Mouse (Mus musculus): ENCODE data around the gene Arhgef18.

The Arhgef18 gene

DNA sequence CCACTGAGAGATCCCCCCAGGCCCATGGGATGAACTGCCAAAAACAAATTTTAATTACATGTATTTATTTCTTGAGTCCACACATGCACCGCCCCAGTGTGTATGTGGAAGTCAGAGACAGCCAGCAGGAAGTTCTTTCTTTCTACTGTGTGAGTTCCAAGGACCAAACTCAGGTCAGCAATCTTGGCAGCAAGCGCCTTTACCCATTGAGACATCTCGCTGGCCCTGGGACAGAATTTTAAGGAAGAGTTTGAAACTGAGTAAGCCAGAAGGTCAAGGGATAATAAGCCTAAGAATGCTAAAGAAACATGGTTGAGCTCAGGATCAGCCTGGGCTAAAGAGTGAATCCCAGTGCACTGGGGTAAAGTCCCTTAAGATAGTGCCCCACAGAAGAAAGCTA is 4.8 kb downstream of the Arhgef18 start:
- no peak for DNase-seq

DNA sequence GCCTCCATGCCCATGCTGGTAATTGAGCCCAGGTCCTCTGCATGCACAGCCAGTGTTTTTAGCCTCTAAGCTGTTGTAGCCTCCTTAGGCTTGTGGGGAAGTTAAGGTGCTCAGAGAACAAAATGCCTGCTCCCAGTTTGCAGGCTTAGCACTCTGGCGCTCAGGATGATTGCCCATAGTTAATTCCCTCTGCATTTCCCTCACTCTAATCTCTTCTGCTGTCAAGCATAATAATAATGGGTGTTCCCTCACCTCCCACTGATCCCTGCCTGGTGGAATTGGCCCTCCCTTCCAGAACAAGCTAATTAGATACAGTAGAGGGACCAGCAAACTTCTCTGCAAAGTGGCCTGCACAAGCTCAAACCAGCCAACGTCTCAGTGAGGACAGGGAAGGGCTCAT is 7.7 kb downstream of the Arhgef18 start:
- DNase-seq, result peak; percentile 40

DNA sequence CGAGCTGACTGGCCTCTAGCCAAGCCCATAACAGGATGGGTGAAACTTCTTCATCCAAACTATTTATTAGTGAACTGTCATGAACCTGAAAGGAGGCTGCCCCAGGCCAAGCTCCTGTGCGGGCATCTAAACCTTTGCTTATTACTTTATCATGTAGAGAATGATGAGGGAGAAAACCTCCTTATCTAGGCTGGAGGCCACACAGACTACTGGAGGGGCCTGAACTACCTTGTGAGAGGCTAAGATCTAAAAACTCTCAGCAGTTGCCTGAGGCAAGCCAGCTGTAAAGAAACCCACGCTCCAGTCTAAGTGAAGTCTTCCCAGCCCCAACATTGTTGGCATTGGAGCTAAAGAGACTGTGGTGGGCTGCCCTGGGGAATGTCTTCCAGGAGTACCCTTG is 14.6 kb downstream of the Arhgef18 start:
- DNase-seq, result no peak

DNA sequence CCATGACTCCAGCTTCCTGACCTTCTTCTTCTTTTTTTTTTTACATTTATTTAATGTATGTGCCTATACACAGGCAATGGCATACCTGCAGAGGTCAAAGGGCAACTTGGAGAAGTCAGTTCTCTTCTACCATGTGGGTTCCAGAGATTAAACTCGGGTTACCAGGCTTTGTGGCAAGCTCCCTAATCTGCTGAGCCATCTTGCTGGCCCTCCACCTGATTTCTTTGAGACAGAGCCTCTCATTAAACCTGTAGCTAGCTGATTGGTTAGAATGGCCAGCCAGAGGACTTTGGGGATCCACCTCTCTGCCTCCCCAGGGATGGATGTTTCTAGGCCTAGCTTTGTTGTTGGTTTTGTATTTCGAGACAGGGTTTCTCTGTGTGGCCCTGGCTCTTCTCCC is 18.3 kb downstream of the Arhgef18 start:
- DNase-seq, result no peak

DNA sequence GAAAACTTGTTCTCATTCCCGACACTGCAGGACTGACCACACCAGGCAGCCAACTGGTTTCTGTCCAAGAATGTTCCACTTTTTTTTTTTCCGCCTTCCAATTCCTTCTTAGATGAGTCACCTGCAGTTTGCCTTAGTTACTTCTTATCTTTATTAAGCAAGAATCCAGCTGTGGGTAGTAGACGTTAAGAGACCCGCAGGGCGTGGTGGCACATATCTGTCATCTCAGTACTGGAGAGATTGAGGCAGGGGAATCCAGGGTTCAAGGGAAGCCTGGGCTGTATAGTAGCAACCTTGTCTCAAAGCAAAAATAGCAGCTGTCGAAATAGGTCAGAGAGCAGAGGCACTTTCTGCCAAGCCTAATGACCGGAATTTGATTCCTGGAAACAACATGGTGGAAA is 19.1 kb downstream of the Arhgef18 start:
- DNase-seq, result no peak

DNA sequence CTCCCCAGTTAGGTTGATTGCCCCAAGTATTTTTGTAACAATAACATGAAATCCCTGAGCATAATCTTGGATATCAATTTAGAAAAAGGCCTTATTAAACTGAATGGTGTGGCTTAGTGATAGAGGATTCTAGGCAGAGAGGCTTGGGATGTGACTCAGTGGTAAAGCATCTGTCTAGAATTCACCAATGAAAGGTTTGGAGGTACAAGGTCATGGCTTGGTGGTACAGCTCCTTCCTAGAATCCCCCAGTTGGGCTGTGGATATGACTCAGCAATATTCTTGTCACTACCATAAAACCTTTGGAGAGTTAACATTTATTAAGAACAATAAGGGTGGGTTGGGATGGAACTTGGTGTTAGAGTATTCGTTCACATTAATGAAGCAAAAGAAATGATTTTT is 20.0 kb downstream of the Arhgef18 start:
- no peak for DNase-seq

DNA sequence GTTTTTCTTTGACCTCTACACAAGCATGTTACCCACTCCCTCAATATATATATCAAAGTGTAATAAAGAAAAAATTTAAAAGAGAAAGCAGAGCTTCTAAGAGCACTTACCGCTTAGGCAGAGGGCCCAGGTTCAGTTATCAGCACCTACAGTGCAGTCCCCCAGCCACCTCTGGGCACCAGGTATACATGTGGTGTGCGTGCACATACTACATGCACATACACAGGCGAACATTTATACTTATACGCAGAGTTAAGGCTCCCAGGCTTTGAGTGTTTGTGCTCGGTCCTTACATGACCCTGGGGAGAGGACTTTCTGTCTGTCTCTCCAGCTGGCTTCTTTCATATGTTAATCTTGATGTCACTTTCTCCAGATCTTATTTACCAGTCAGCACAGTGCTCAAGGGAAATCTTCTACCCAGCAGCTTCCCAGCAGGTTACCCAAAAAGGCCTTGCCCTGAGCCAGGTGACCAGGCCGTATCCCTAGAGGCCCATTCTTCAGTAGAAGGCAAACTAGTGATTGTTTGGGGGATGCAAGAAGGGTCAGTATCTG is 21.9 kb downstream of the Arhgef18 start:
- DNase-seq, result no peak

DNA sequence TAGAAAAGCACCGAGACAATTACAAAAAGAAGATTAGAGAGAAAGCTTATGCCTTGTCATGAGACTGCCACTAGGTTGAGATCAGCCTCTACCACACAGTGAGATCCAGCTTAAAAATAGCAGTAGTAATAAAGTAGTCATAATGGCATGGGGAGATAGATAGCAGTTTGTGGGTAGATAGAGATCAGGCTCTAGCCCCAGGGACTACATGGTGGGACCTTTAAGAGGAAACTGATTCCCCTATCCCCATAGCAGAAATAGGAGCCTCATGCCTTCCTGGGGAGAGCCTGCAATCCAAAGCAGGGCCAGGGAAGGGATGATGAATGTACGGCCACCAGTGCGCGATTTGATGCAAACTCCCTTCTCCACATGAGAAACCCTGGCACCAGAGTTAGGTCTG is 22.5 kb downstream of the Arhgef18 start:
- no peak for DNase-seq

DNA sequence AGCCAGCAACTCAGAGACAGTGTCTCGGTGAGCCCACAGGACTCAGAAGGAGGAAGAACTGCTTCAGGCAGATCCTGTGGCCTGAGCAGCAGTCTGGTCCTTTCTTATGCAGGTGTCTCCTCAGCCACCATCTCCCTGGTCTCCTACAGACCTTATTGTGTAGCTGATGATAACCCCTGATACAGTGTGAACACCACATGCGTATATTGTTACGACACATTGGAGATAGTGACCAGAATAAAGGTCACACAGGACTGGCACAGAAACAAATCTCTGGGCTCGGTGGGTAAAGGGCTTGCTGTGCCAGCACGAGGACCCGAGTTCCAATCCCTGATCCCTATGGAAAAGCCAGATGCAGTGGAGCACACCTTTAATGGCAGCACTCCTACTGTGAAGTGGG is 22.9 kb downstream of the Arhgef18 start:
- no peak for DNase-seq

DNA sequence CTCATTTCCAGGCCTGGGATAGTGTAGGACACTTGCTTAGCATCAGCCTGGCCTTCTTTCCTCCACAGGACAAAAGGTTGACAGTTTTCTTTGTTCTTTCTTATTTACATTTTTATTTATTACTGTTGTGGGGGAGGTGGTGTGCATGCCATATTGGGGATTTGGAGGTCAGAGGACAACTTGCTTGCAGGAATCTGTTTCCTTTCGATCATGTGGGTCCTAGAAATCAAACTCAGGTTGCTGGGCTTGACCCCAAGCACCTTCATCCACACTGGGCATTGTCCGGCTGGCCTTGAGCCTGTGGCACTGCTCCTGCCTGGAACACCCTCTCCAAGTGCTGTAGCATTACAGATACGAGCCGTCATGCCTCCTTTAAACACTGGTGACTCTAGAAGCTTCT is 24.0 kb downstream of the Arhgef18 start:
- no peak for DNase-seq

DNA sequence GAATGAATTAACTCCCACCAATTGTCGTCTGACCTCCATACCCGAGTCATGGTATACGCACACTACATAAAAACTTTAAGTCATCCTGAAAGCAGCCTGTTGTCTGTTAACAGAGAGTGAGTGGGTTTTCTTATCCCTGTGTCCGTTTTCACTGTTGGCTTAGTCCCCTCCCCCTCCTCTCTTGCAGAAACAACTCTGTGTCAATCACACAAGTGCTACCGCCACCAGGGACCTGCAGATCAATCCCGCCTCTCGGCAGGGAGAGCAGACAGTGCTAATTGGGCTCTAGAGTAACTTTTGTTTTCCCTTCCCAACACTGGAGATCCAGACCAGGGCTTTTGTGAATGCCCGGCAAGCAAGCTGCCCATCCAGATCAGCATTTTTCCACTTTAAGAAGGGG is 24.6 kb downstream of the Arhgef18 start:
- DNase-seq, result peak; percentile 65

DNA sequence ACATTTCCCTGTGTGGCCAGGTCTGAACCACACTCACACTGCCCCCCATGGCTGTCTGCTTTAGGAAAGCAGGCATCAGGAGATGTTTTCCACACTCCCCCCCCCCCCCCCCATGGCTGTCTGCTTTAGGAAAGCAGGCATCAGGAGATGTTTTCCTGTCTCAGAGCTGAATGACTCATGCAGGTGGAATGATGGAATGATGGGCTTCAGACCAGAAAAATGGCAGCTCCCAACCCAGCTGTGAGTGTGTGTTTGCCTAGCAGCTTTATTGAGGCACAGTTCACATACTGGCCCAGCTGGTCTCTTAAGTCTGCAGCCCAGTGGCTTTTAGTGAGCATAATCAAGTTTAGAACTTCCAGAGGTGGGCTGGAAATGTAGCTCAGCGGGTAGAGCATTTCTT is 25.3 kb downstream of the Arhgef18 start:
- DNase-seq, result no peak

DNA sequence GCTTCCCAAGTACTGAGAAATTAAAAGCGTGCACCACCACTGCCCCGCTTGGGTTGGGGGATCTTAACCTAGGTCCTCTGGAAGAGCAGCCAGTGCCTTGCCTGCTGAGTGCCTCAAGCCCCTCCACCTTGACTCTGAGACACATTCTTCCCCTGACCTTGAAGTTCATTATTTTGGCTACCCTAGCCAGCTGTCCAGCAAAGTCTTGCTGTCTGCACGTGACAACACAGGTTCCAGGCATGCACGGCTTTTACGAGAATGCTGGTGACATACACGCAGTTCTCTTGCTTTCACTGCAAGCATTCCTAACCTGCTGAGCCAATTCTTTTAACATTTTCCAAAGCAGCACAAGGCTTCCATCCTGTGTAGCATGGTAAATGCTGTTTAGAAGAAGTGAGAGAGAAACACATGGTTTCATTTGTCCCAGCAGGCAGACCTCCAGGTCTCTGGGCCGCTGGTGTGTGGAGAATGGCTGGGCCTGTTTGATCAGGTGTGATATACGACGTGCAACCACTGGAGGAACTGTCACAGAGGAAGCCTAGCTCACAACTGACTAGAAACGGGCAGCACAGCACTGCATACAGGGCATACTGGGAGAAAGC is 27.4 kb downstream of the Arhgef18 start:
- no peak for DNase-seq

DNA sequence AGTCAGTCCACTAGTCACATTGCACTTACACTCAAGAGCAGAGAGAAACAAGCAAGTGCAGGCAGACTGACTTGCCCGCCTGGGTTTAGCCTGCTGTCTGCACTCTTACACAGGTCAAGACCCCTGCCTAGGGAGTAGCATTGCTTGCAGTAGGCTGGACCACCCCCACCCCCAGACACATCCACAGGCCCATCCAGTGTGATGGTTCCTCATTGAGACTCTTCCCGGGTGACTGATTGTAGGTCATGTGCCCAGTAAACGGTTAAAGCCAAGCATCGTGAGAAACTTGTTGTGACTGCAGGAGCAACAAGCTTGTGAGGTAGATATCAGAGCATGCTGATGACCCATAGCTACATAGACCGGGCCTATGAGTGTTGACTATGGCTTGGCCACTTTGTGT is 28.7 kb downstream of the Arhgef18 start:
- no peak for DNase-seq

DNA sequence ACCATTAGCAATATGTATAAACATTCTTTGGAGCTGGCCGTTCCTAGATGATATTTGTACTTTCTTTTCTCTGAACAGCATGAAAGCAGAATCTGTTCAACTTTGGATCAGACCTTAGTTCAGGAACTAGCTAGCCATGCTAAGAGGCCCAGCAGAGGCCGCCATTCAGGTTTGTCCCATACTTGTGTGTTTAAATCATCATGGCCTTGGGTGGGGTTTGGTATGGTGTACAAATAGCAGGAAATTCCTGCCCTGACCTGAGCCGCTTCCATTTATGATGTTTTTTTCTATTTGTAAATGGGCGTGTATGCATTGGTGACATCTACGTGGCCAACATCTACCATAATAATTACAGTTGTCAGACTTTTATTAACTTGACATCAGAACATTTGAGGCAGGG is 32.4 kb downstream of the Arhgef18 start:
- DNase-seq, result no peak

DNA sequence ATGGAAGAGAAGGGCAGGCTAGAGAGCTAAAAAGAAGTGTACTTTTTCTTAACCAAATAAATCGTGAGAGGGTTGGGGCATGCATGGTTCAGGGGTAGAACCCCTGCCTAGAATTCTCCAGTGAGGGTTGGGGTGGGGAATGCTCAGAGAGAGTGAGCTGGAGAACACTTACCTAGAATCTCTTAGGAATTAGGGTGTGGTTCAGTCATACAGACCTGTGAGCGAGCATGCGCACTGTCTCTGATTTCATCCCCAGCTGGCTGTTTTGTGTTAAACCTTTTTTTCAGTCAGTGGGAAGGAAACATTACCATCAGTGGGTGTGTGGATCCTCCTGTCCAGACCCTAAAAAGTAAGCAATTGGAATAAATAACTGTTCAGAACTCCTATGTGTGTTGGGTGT is 33.4 kb downstream of the Arhgef18 start:
- no peak for DNase-seq

DNA sequence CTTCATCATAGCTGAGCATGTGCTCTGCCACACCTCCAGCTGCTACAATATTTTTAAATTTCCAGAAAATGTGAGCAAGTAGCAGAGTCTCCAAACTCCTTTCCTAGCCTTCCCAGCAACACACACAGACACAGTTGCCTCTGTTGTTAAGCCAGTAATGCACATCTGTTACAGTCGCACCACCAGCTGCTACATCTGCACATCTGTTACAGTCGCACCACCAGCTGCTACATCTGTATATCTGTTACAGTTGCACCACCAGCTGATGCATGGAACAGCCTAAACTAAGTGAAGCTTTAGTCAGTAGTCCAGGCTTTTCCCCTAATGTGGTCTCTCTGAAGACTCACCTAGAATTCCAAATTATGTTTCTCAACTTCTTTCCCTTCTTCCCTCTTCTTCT is 35.6 kb downstream of the Arhgef18 start:
- DNase-seq, result no peak

DNA sequence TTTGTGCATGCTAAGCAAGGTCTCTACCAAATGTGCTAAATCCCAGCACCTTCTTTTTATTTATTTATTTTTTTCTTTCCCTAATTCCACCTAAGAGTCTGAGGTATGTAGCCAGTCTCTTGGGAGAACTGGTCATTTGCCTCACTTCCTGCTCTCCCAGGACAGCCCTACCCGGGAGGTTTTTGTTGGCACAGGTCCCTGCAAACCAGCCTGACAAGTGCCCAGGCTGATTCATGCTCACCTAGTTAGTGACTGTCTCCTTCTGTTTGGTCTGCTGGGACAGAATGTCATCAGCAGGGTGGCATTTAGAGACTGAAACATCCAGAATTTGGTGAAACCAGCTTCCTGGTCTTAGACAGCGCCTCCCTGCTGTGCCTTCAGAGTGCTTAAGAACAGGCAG is 37.2 kb downstream of the Arhgef18 start:
- DNase-seq, result no peak

DNA sequence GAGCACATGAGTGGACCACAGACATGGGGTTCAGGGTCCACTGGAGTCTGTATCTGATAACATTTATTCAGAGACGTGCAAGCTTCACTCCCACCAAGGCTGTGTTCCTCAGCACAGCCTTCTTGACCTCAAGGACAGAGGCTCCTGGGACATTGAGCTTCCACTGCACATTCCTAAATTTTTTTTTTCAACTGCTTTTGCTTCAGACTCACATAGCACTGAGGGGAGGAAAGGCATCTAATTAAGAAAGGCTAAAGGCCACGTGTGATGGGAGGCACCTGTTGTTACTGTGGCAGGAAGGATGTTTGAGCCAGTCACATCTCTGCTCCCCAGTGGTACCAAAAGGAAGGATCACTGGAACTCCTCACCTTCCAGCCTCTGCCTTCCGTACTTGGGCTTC is 38.3 kb downstream of the Arhgef18 start:
- DNase-seq, result no peak

DNA sequence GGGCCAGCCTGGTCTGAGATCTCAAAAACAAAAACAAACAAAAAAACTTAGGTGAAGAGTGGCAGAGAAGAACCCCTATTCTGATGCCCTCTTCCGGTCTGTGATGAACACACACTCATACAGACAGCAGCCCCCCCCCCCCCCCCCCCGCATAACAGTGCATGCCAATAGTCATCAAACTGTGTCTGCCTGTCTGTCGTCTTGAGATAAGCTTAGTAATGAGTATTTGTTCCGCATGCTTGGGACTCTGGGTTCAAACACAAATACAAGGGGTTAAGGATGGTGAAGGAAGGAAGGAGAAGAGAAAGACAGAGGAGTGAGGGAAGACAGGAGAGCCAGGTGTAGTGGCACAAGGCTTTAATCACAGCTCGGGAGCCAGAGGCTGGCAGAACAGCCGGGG is 43.7 kb downstream of the Arhgef18 start:
- no peak for DNase-seq

DNA sequence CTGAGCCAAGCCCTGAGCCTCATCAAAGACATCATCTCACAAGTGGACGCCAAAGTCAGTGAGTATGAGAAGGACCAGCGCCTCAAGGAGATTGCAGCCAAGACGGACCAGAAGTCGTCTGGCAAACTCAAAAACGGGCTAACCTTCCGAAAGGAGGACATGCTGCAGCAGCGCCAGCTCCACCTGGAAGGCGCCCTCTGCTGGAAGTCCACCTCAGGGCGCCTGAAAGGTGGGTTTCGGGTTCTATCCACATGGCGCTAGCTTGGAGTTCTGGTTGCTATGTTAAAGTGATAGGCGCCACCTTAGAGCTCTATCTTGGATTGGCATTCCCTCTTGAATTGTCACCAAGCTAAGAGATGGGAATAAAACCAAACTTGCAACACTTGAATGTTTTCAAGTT is 46.7 kb downstream of the Arhgef18 start:
- DNase-seq, result no peak

DNA sequence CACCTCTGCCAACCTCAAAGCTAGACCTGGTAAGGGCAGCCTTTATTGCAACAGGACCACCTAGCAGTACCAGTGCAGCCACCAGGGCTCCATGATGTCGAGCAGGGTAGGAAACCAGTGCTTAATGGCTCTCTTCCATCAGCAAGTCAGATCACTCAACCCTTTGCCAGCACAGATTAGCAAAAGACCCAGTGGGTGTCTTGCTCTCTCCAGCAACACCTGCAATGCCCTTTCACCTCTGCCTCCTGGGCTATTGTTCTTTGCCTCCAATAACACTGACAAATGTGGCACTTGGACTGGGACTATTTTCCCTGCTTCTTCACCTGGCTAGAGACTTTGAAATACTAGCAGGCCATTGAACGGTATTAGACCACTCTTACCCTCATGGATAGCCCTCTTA is 56.4 kb downstream of the Arhgef18 start:
- no peak for DNase-seq

DNA sequence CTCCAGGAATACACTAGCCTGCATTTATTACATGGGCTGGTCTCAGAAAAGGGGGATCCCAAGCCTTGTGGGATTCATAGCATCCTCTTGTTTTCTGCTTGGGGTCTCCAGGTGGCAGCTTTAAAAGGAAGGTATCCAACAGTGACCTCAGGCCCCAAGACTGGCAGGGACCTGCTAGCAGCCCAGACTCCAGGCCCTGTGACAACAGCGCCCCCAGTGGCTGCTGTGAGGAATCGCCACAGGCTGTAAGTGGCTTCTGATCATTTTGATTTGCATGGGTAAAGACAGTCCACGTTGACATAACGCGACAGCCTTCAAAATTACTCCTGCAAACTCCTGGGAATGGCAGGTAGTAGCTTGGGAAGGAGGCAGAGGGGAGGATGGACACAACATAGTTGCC is 57.9 kb downstream of the Arhgef18 start:
- DNase-seq, result peak; percentile 73

DNA sequence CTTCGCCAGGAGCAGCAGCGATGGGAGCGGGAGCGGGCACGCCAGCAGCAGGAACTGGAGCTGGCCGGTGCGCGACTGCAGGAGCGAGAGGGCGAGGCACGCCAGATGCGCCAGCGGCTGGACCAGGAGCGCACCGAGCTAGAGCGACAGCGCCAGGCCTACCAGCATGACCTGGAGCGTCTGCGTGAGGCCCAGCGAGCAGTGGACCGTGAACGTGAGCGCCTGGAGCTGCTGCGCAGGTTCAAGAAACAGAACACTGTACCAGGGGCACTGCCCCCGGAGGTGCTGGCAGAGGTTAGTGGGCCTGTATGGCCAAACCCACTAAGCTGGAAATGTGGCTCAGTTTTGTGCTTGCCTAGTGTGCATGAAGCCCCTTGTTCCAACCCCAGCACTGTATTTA is 59.2 kb downstream of the Arhgef18 start:
- no peak for DNase-seq

DNA sequence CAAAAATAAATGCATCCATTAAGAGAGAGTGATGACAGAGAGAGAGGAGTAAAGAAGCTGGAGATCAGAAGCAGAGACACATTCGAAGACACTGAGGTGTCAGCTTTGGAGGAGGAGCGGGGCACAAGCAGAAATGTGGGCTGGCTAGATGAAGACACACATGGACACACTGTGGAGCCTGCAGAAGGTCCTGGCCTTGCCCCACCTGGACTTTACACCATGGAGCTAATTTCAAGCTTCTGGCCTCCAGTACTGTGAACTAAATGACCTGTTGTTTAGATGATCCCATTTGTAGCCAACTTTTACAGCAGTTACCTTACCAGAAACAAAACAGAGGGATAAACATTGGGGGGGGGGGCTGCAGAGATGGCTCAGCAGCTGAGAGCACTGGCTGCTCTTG is 70.4 kb downstream of the Arhgef18 start:
- DNase-seq, result no peak

DNA sequence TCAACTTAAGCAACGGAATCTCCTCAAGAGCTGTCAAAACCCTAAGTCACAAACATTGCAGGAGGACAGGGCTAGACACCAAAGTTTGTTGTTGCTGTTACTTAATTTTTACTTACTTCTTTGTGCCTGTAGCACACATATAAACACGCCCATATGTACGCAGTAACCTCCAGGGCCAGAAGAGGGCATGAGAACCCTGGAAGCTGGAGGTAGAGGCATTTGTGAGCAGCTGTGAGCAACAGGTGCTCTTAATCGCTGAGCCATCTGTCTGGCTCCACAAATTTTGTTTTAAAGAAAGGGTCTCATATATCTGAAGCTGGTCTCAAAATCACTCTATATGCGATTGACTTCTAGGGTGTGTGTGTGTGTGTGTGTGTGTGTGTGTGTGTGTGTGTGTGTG is 71.5 kb downstream of the Arhgef18 start:
- DNase-seq, result peak; percentile 77
